14 mouse cellular contexts compared by ENCODE assay signal in genomic region chr4:119633342-119633741, GRCm38 (mm10). TPM values are rescaled to one million over a fixed set of nuclear protein-coding genes. Genes with fewer than 3 reads are reported as not detected.
DNase-seq lines count a peak whose midpoint lies in the region; ATAC-seq and TF ChIP-seq lines count a peak whose summit lies in the region.
"Had no signal": no experiment of that assay in that cellular context is flagged by ENCODE, and none has a peak within 500 bp of the region (broad histone marks: within the 10 kb centered on the region; RNA-seq: fewer than 3 reads in every experiment).

No protein-coding gene starts in this region.

- H3K4me3 ChIP-seq in forebrain, embryonic 12.5 days (replicated peaks): no peak overlapping the region
- H3K4me3 ChIP-seq in forebrain, embryonic 16.5 days (replicated peaks; ENCODE audit: low read length): no peak overlapping the region
- no peak overlapping the region for H3K4me3 ChIP-seq in heart, postnatal 0 days (ENCODE audit: low read depth, low read length)
- no peak overlapping the region for H3K4me3 ChIP-seq in midbrain, postnatal 0 days (ENCODE audit: low read depth, low read length)
- H3K4me3 ChIP-seq in midbrain, embryonic 11.5 days (ENCODE audit: low read depth, low read length): no peak overlapping the region
- H3K4me3 ChIP-seq in neural tube, embryonic 15.5 days (replicated peaks): no peak overlapping the region
- H3K4me3 ChIP-seq: layer of hippocampus, adult 2 months; megakaryocyte, embryonic 14.5 days had no signal

- peak overlapping the region; percentile 47 for H3K27ac ChIP-seq in forebrain, embryonic 12.5 days
- H3K27ac ChIP-seq in forebrain, embryonic 16.5 days (ENCODE audit: low read length): no peak overlapping the region
- peak overlapping the region; percentile 53; the same call in 1 of the 2 replicates for H3K27ac ChIP-seq in heart, postnatal 0 days (ENCODE audit: low read depth)
- H3K27ac ChIP-seq in midbrain, postnatal 0 days (ENCODE audit: low read depth, low read length): no peak overlapping the region
- H3K27ac ChIP-seq in midbrain, embryonic 11.5 days (ENCODE audit: low read depth, low read length): no peak overlapping the region
- 0 out of 2 replicates have a peak overlapping the region, but pooled peaks have one; percentile 37 for H3K27ac ChIP-seq in neural tube, embryonic 15.5 days (replicated peaks)
- H3K27ac ChIP-seq: layer of hippocampus, adult 2 months; liver, embryonic 14.5 days had no signal

- no peak for TF ChIP-seq CTCF in heart, postnatal 0 days (IDR thresholded peaks at IDR 0.05; ENCODE audit: low read depth)
- TF ChIP-seq CTCF in midbrain, postnatal 0 days (IDR thresholded peaks at IDR 0.05): no peak

- H3K36me3 ChIP-seq in forebrain, embryonic 12.5 days (replicated peaks): peaks cover 19% of the 10 kb centered on the region
- H3K36me3 ChIP-seq in forebrain, embryonic 16.5 days (ENCODE audit: control insufficient read depth, insufficient read depth): 0 out of 2 replicates have a peak, but pooled peaks cover 2% of the 10 kb centered on the region
- peaks cover 19% of the 10 kb centered on the region for H3K36me3 ChIP-seq in heart, postnatal 0 days (replicated peaks; ENCODE audit: control insufficient read depth, insufficient read depth, low read length)
- H3K36me3 ChIP-seq in midbrain, postnatal 0 days (ENCODE audit: insufficient read depth, low read length): peaks cover 8% of the 10 kb centered on the region; the same call in 1 of the 2 replicates
- 0 out of 2 replicates have a peak, but pooled peaks cover 2% of the 10 kb centered on the region for H3K36me3 ChIP-seq in midbrain, embryonic 11.5 days (ENCODE audit: control insufficient read depth, insufficient read depth, low read length)
- H3K36me3 ChIP-seq in neural tube, embryonic 15.5 days: peaks cover 10% of the 10 kb centered on the region

- H3K27me3 ChIP-seq in forebrain, embryonic 12.5 days: no peaks in the 10 kb centered on the region
- no peaks in the 10 kb centered on the region for H3K27me3 ChIP-seq in forebrain, embryonic 16.5 days (replicated peaks; ENCODE audit: control insufficient read depth, insufficient read depth, low read length)
- no peaks in the 10 kb centered on the region for H3K27me3 ChIP-seq in heart, postnatal 0 days (ENCODE audit: control insufficient read depth, insufficient read depth, low read length)
- H3K27me3 ChIP-seq in midbrain, postnatal 0 days (ENCODE audit: insufficient read depth, low read length): no peaks in the 10 kb centered on the region
- H3K27me3 ChIP-seq in midbrain, embryonic 11.5 days (ENCODE audit: control insufficient read depth, insufficient read depth, low read length): no peaks in the 10 kb centered on the region
- no peaks in the 10 kb centered on the region for H3K27me3 ChIP-seq in neural tube, embryonic 15.5 days (replicated peaks)

- H3K9me3 ChIP-seq in forebrain, embryonic 12.5 days: no peaks in the 10 kb centered on the region
- no peaks in the 10 kb centered on the region for H3K9me3 ChIP-seq in forebrain, embryonic 16.5 days (ENCODE audit: control insufficient read depth, low read length)
- no peaks in the 10 kb centered on the region for H3K9me3 ChIP-seq in heart, postnatal 0 days (replicated peaks; ENCODE audit: control insufficient read depth, low read length)
- no peaks in the 10 kb centered on the region for H3K9me3 ChIP-seq in midbrain, postnatal 0 days (ENCODE audit: low read length)
- no peaks in the 10 kb centered on the region for H3K9me3 ChIP-seq in midbrain, embryonic 11.5 days (ENCODE audit: control insufficient read depth, low read length)
- H3K9me3 ChIP-seq in neural tube, embryonic 15.5 days (replicated peaks): no peaks in the 10 kb centered on the region
- H3K9me3 ChIP-seq: megakaryocyte, embryonic 14.5 days had no signal

- no peak overlapping the region for H3K9ac ChIP-seq in forebrain, embryonic 12.5 days
- H3K9ac ChIP-seq in forebrain, embryonic 16.5 days (replicated peaks; ENCODE audit: low read depth, low read length): no peak overlapping the region
- no peak overlapping the region for H3K9ac ChIP-seq in heart, postnatal 0 days (replicated peaks; ENCODE audit: low read depth, low read length)
- H3K9ac ChIP-seq in midbrain, postnatal 0 days (replicated peaks; ENCODE audit: low read length, poor library complexity, severe bottlenecking): no peak overlapping the region
- H3K9ac ChIP-seq in midbrain, embryonic 11.5 days (ENCODE audit: low read length): no peak overlapping the region
- no peak overlapping the region for H3K9ac ChIP-seq in neural tube, embryonic 15.5 days (replicated peaks)
- H3K9ac ChIP-seq: liver, embryonic 14.5 days had no signal

- WGBS in forebrain, embryonic 12.5 days: 59% methylated on average over 7 of the region's 7 CpGs
- WGBS in forebrain, embryonic 16.5 days: 22% methylated on average over 7 of the region's 7 CpGs
- 27% methylated on average over 7 of the region's 7 CpGs for WGBS in heart, postnatal 0 days
- WGBS in midbrain, postnatal 0 days: 47% methylated on average over 7 of the region's 7 CpGs
- 77% methylated on average over 7 of the region's 7 CpGs for WGBS in midbrain, embryonic 11.5 days
- WGBS in neural tube, embryonic 15.5 days: 33% methylated on average over 7 of the region's 7 CpGs

- peaks cover 22% of the 10 kb centered on the region for H3K4me1 ChIP-seq in forebrain, embryonic 12.5 days
- H3K4me1 ChIP-seq in forebrain, embryonic 16.5 days (replicated peaks; ENCODE audit: control insufficient read depth, insufficient read depth, low read length): peaks cover 19% of the 10 kb centered on the region
- peaks cover 28% of the 10 kb centered on the region for H3K4me1 ChIP-seq in heart, postnatal 0 days (ENCODE audit: control insufficient read depth, insufficient read depth)
- H3K4me1 ChIP-seq in midbrain, postnatal 0 days (ENCODE audit: insufficient read depth, low read length): no peaks in the 10 kb centered on the region
- H3K4me1 ChIP-seq in midbrain, embryonic 11.5 days (ENCODE audit: control insufficient read depth, insufficient read depth, low read length): no peaks in the 10 kb centered on the region
- peaks cover 30% of the 10 kb centered on the region for H3K4me1 ChIP-seq in neural tube, embryonic 15.5 days

- no peak overlapping the region for H3K4me2 ChIP-seq in forebrain, embryonic 12.5 days
- no peak overlapping the region for H3K4me2 ChIP-seq in forebrain, embryonic 16.5 days (ENCODE audit: low read length)
- no peak overlapping the region for H3K4me2 ChIP-seq in heart, postnatal 0 days (ENCODE audit: low read depth, low read length)
- no peak overlapping the region for H3K4me2 ChIP-seq in midbrain, postnatal 0 days (ENCODE audit: low read depth, low read length, poor library complexity, severe bottlenecking)
- H3K4me2 ChIP-seq in midbrain, embryonic 11.5 days: no peak overlapping the region
- H3K4me2 ChIP-seq in neural tube, embryonic 15.5 days: no peak overlapping the region

- TF ChIP-seq EP300 in heart, postnatal 0 days (IDR thresholded peaks at IDR 0.05; ENCODE audit: low read depth): no peak

- no peak for DNase-seq in heart, postnatal 0 days (ENCODE audit: low spot score)
- no peak for DNase-seq in heart, adult 18-20 months
- peak; percentile 47 for DNase-seq in midbrain, postnatal 0 days (ENCODE audit: low spot score)
- DNase-seq in midbrain, embryonic 11.5 days (ENCODE audit: low spot score, missing footprints): no peak
- no peak for DNase-seq in natural killer cell, adult 2 months (ENCODE audit: low spot score in 2 of 2)
- DNase-seq: adrenal gland, postnatal 25 days; thymus, postnatal 25 days had no signal

- ATAC-seq in forebrain, embryonic 12.5 days (ENCODE audit: low FRiP score): 0 out of 2 replicates have a peak, but pooled peaks have one; percentile 12
- no peak for ATAC-seq in forebrain, embryonic 16.5 days
- ATAC-seq in heart, postnatal 0 days (ENCODE audit: insufficient read depth, low read depth): no peak
- ATAC-seq in midbrain, postnatal 0 days (ENCODE audit: low FRiP score): no peak
- no peak for ATAC-seq in midbrain, embryonic 11.5 days (ENCODE audit: low FRiP score)
- ATAC-seq in neural tube, embryonic 15.5 days (ENCODE audit: low FRiP score): no peak

RNA-seq across cellular contexts. Expression of gene Guca2a, which starts 4.2 kb away (rescaled TPM):
- polyA plus RNA-seq in forebrain, embryonic 12.5 days (2016; fragmentation: Nextera tagmentation; extraction: Ambion mirVana): not detected in 2 replicates
- polyA plus RNA-seq in forebrain, embryonic 16.5 days (2015; fragmentation: Nextera tagmentation; extraction: Ambion mirVana): not detected in 2 replicates
- total RNA-seq in heart, postnatal 0 days (2014; rRNA removed; ENCODE audit: low replicate concordance): not detected in 2 replicates
- polyA plus RNA-seq in heart, postnatal 0 days (2015; fragmentation: Nextera tagmentation; extraction: Ambion mirVana): 0.29 and 0.42 TPM in 2 replicates
- not detected for total RNA-seq in heart, adult 18-20 months (2021)
- total RNA-seq in midbrain, postnatal 0 days (2014; rRNA removed): not detected in 2 replicates
- not detected in 2 replicates for polyA plus RNA-seq in midbrain, postnatal 0 days (2015; fragmentation: Nextera tagmentation; extraction: Ambion mirVana)
- not detected in 2 replicates for polyA plus RNA-seq in midbrain, embryonic 11.5 days (2014; fragmentation: Nextera tagmentation; extraction: Ambion mirVana)
- polyA plus RNA-seq in neural tube, embryonic 15.5 days (2015; fragmentation: Nextera tagmentation; extraction: Ambion mirVana): 14.7 TPM in 1 of 2 replicates, not detected in the other
- total RNA-seq: layer of hippocampus, adult 2 months; left cerebral cortex, postnatal 25 days had no signal
- polyA plus RNA-seq: liver, embryonic 14.5 days had no signal

RNA-seq across cellular contexts. Expression of gene Guca2b, which starts 25.4 kb away (rescaled TPM):
- not detected in 2 replicates for polyA plus RNA-seq in forebrain, embryonic 12.5 days (2016; fragmentation: Nextera tagmentation; extraction: Ambion mirVana)
- polyA plus RNA-seq in forebrain, embryonic 16.5 days (2015; fragmentation: Nextera tagmentation; extraction: Ambion mirVana): not detected in 2 replicates
- not detected in 2 replicates for total RNA-seq in heart, postnatal 0 days (2014; rRNA removed; ENCODE audit: low replicate concordance)
- not detected in 2 replicates for polyA plus RNA-seq in heart, postnatal 0 days (2015; fragmentation: Nextera tagmentation; extraction: Ambion mirVana)
- under 1 TPM; 0.51 to 0.65 TPM for total RNA-seq in heart, adult 18-20 months (2021)
- total RNA-seq in midbrain, postnatal 0 days (2014; rRNA removed): not detected in 2 replicates
- not detected in 2 replicates for polyA plus RNA-seq in midbrain, postnatal 0 days (2015; fragmentation: Nextera tagmentation; extraction: Ambion mirVana)
- polyA plus RNA-seq in midbrain, embryonic 11.5 days (2014; fragmentation: Nextera tagmentation; extraction: Ambion mirVana): not detected in 2 replicates
- not detected in 2 replicates for polyA plus RNA-seq in neural tube, embryonic 15.5 days (2015; fragmentation: Nextera tagmentation; extraction: Ambion mirVana)
- total RNA-seq: adrenal gland, postnatal 25 days; layer of hippocampus, adult 2 months; left cerebral cortex, postnatal 25 days had no signal

Comparison
In these comparisons a context has a peak if more than half of its experiments do, and no peak if none do; other contexts are left out.
1. H3K27ac ChIP-seq: peak in forebrain, embryonic 12.5 days (single experiment), heart, postnatal 0 days (single experiment) and neural tube, embryonic 15.5 days (single experiment); none in forebrain, embryonic 16.5 days (single experiment), midbrain, postnatal 0 days (single experiment) and midbrain, embryonic 11.5 days (single experiment).